Mouse (Mus musculus) CD4-positive naive resting alpha-beta T cell, adult 76 days (primary cell): ENCODE results near the gene Ndufa6. TPM values are rescaled to one million over a fixed set of nuclear protein-coding genes. Genes with fewer than 3 reads are reported as not detected.

ENCODE experiments used
- total RNA-seq: library from RNA; stranded (reverse); gene quantifications from one replicate; pipeline ENCODE4 v1.2.4, GENCODE M21; 2023

Ndufa6 gene
- 130 TPM for total RNA-seq

DNA sequence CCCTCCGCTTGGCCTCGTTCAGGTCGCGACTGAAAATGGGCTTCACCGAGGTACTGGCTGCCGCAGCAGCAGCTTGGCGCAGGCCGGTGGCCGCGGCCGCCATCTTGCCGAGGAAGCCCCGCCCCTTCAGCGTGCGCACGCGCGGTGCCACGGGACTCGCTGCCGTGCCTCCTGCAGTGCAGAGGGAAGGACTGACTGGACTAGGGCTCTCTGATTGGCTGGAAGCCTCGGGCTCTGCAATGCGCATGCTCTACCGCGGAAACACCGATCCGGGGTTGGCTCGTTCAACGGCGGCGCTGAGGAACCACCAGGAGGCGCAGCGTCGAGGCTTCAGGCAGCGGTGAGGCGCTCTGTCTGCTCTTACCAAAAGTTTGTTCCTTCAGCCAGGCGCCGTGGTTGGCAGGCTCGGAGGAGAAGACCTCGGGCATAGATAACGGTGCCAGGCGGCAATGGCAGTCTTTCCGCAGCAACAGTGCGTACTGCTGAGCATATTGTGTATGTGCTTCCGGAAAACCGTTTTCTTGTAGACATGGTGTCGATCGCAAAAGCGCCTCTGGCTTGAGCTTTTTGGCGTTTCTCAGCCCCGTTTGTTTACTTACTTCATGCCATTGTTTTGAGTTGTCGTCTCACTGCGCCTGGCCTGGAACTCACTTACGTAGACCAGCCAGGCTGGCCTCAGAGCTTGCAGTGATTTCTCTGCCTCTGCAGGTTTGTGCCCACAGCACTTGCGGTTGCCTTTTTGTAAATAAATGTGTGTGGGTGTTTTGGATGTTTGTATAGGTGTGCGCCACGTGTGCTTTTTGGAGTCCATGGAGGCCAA, at the start of gene Ndufa6:
Ndufa6 (minus strand) TSS at position 197 of the 820 bp plus-strand sequence.

DNA sequence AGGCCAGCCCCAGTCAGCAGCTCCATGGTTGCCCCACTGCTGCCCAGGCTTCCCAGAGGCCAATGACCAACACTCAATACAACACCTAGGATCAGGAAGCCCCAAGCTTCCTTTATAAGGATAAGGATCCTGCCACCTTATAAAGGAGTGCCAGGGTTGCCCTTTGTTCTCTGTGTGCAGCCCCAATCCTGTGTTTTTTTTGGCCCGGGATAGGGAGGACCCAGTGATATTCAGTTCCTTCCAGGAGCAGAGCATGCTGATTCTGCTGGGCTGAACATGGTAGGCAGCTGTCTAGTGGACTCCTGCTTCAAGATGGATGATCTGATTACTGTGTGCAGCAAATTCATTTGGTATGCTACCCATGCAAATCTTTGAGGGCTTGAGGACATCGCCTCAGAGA, 39.8 kb upstream of the Ndufa6 start, which contains the start of gene Cyp2d11:
Cyp2d11 (minus strand) TSS at position 101 of the 400 bp plus-strand sequence.

GRCm38 (mm10) chr15:82379871-82380713, 26.0 kb upstream of the Ndufa6 start, which contains the start of gene Cyp2d22:
TSS of gene Cyp2d22 (minus strand) at chr15:82380260.

GRCm38 (mm10) chr15:82338593-82339112, 15.5 kb downstream of the Ndufa6 start, which contains the start of the genes Naga, Pheta2 and Smdt1:
TSS of gene Naga (minus strand) at chr15:82338925.
TSS of gene Pheta2 (plus strand) at chr15:82338942.
TSS of gene Smdt1 (plus strand) at chr15:82338959.

Other genes starting within 250 kb of the Ndufa6 start
- 33.6 TPM for gene Ccdc134, start 226.4 kb downstream of the Ndufa6 start, total RNA-seq
- gene Srebf2, start 207.1 kb downstream of the Ndufa6 start, total RNA-seq, result 239 TPM
- 0.29 TPM for gene Shisa8, start 141.5 kb downstream of the Ndufa6 start, total RNA-seq
- 18.9 TPM for gene Tnfrsf13c, start 130.0 kb downstream of the Ndufa6 start, total RNA-seq
- gene Cenpm, start 109.6 kb downstream of the Ndufa6 start, total RNA-seq, result 1.7 TPM
- gene 1500009C09Rik, start 101.9 kb downstream of the Ndufa6 start, total RNA-seq, result not detected
- not detected for gene Sept3, start 79.4 kb downstream of the Ndufa6 start, total RNA-seq
- gene Wbp2nl, start 55.4 kb downstream of the Ndufa6 start, total RNA-seq, result not detected
- 43.6 TPM for gene Naga, start 15.4 kb downstream of the Ndufa6 start, total RNA-seq
- 0.26 TPM for gene Pheta2, start 15.4 kb downstream of the Ndufa6 start, total RNA-seq
- gene Smdt1, start 15.4 kb downstream of the Ndufa6 start, total RNA-seq, result 97.2 TPM
- 11.3 TPM for gene Cyp2d22, start 25.9 kb upstream of the Ndufa6 start, total RNA-seq
- not detected for gene Cyp2d11, start 39.7 kb upstream of the Ndufa6 start, total RNA-seq
- not detected for gene Cyp2d10, start 52.9 kb upstream of the Ndufa6 start, total RNA-seq
- not detected for gene Cyp2d9, start 79.1 kb upstream of the Ndufa6 start, total RNA-seq
- gene Cyp2d12, start 200.8 kb upstream of the Ndufa6 start, total RNA-seq, result not detected